Mouse (Mus musculus): Measurements from ENCODE around the gene Tec. TPM values are rescaled to one million over a fixed set of nuclear protein-coding genes. Genes with fewer than 3 reads are reported as not detected.

Tec gene
- 3.0 and 3.5 TPM in 2 replicates for polyA plus RNA-seq (2012; rRNA removed)

DNA sequence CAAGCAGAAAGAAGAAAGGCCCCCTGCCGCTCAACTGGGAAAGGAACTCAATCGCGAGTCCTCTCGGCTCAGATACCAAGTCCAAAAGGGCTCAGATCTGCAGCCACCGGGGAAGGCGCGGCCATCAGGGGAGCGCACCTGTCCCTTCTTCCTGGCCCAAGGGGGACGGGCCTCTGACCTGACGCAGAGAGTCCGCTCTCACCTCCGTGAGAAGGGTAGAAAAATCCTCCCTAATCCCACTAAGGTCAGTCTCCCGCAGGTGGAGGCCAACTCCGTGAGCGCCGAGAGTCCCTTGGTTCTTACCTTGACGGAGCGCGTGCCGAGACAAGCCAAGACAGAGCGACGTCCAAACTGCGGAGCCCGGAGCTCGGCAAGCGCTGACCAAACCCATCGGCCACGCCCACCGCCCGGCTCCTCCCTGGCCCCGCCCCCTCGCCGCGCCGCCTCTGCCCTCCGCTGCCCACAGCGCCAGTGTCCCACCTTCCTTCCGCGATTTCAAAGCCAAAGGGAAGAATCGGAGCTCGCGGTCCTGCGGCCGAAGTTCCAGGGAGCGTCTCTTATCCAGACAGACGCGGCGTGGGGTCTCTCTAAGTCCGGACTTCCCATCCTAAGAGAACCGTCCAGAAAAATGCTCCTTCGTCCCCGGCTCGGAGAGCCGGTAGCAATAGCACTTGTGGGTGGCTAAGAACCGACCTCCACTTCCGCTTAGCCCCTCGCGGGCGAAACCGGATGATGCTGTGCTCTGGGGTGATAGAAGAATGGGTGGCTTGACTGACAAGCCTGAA is at the start of gene Tec:
Gene Tec (minus strand): TSS at position 393 of the 785 bp plus-strand sequence.
- DNase-seq (ENCODE audit: low read depth) = no peak

DNA sequence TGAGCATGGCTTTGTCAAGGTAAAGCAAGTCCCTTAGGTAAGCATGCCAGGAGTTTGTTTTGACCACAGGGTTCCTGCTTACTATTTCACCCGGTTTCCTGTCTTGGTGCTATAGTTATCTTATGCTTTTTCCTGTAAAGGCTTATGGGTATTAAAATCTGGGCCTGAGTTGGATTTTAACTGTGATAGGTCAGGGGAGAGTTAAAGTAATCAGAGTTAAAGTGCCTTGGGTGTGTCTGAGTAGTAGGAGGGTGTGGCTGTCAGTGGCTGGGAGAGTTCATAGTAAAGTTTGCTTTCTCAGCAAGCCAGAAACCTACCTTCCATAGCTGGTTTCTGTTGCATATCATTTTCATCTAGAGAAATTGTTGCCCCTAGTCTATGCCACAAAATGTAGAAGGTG is 48.6 kb upstream of the Tec start:
- no peak for DNase-seq (ENCODE audit: low read depth)

DNA sequence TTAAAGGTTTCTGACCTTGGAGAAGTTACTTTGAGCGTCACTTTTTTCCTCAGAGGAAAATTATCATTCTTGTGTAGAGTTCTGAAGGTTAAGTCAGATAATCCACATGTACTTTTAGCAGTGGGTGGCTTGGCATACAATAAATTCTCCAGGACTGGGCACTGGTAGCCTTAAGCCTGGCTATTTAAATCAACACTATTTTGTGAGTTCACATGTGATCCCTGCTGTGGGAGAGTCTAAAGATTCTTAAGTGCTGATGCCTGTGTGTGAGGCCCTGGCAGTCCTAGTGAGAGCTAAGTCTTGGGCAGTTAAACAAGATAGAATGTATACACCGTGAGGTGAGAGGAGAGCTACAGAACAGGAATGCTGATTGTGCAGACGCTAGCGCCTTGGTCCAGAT is 47.8 kb upstream of the Tec start:
- no peak for DNase-seq (ENCODE audit: low read depth)

DNA sequence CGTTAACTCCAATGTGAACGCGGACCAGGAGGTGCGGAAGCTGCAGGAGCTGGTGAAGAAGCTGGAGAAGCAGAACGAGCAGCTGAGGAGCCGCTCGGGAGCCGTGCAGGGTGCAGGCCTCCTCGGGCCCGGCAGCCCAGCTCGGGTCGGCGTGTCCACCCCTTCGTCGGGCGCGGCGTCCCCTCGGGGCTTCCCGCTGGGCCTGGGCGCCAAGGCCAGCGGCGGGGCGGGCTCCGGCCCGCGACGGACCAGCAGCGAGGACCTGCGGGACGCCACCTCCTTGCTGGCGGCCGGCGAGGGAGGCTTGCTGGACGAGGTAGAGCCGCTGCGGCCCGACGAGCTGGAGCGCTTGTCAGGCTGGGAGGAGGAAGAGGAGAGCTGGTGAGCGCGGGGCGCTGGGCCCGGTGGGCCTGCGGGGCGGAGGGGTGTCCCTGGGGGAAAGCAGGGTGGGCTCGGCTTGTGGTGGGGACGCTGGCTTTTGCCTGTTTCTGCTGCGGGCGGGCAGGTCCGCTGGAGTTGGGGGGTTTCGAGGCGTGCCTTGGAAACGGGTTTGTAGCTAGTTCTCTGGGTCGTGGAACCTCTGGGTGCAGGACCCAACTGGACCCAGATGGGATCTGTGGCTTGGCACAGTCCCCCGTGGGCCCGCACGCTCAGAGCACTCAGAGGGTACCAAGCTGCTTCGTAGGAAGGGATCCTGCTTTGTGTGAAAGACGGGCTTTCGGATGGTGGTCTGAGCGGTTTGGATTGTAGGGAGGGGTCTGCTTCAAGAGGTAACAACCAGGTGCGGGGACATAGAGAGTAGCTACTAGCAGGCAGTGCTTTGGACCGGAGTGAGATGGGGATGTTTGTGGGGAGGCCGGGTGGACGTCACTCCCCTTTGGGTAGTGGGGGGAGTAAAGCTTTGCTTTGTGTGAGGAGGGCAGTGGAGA is 46.6 kb upstream of the Tec start:
- DNase-seq (ENCODE audit: low read depth) = no peak

DNA sequence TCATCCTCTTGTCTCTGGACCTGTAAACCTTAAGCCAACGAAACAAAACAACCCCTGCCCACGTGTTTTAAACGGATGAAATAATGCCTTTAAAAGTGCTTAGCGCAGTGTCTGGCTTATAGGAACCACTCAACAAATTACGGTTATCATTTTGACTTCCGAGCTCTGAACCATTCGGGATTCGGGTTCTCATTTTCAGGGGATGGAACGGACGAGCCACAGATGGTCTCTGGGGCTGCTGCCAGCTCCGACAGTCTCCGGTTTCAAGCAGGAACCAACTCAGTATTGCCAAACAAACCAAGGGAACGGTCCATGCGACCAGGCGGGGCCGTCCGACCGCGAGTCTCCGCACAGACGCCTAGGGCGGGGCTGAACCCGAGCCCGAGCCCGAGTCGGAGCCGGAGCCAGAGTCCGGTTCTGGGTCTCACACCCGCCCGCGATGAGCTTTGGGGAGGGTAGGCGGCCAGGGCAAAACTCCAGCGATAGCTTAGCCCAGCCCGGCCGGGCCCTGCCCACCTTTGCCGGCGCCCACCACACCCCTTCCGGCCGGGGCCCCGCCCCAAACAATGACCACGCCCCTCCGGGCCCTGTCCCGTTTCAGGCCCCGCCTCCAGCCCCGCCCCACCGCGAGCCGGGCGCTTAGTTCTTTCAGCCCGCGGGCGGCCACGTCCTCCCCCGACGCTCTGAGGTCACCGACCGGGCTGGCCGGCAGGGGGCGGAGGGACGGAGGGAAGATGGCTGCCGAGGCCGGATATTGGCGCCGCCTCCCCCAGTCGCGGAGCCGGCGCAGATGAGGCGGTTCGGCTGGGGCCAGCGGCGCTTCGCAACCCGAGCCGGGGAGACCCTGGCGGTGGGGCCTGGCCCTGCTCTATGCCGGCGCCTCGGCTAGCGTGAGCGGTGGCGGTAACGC is 45.6 kb upstream of the Tec start, which contains the start of gene Slain2:
Gene Slain2 (plus strand): TSS at position 657 of the 910 bp plus-strand sequence.
- DNase-seq (ENCODE audit: low read depth) = no peak

DNA sequence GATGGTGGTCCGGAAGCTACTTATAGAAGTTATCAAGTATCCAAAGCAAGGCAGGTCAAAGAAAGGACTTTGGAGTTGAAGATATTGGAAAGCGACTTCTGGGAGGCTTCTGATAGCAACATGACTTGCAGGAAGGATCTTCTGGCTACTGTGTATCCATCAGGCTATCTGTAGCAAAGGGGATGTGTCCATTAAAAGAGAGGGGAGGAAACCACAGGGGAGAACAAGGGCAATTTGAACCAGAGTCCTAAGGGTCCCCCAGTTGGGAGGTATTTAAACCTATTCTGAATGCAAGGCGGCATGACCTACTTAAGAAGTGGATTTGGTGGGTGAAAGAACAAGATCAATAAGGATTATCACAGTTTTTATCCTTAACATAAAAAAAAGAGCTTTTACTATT is 43.0 kb upstream of the Tec start:
- DNase-seq (ENCODE audit: low read depth) = no peak

DNA sequence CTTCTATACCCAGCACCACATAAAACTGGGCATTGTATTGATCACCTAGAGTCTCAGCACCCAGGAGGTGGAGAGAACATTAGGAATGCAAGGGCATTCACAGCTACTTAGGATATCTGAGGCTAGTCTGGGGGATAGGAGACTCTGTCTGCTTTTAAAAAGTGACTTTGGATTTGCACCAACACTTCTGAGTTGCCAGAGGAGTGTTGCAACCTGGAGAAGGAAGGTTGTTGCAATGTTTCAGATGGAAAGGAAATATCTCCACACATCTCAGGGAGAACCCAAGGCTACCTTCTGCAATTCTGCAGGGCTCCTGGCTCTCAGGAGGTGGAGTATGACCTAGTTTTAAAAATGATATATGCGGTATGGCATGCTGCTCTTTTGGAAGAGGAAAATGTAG is 42.1 kb upstream of the Tec start:
- peak; percentile 81 for DNase-seq (ENCODE audit: low read depth)

DNA sequence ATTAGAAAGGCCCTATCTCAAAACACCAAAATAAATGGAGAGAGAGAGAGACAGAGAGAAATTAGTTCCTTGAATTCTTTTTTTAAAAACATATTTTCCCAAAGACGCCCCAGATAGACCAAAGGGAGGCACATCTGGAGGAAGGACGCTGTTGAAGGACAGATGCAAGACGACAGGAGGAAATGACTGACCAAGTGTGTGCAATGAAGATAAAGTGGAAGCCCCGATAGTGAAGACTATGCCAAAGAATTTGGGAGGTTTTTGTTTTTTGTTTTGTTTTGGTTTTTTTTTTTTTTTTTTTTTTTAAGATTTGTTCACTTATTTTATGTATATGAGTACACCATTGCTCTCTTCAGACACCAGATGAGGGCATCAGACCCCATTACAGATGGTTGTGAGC is 41.1 kb upstream of the Tec start:
- DNase-seq (ENCODE audit: low read depth) = no peak

DNA sequence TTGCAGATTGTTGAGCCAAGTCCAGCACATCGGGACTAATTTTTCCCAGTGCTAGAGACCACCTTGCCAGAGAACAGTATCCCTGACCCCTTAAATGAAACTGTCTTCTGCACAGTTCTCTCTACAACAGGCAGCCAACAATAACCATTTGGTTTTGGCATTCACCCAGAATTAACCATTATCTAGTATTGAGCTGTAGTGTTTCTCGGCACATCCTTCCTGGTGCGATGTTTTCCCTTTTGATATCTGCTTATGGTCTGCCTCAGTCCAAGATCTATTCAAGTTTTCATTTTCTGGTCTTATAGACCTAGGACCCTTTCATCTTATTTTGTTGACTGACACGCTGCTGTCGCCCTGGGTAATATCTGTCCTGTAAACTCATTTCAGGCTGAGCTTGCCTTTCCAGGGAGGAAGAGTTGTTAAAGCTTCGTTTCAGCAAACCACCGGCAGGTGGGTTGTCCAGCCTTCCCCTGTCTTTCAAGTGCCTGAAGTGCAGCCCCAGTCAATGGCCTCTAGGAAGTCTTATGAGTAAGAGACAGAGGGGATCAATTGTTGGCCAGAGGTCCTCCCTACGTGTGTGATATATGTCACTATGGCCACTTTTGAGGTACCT is 40.1 kb upstream of the Tec start:
- no peak for DNase-seq (ENCODE audit: low read depth)

DNA sequence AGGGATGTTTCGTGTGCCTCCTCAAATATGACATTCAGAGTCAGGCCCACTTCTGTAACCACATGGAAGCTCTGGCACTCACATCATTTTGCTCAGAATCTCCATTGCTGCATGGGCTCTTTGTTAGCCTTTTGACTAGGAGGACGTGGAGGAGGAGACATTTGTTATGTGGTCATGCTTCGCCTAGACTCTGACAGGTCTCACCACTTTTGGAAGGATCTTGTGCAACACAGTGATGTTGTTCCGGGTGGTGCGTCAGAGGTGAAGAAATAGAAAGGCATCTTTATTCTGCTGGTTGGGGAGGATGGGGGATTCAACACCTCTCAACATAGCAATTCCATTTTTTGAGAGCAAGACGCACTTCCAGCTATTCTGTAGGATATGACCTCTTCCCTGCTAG is 39.1 kb upstream of the Tec start:
- no peak for DNase-seq (ENCODE audit: low read depth)

DNA sequence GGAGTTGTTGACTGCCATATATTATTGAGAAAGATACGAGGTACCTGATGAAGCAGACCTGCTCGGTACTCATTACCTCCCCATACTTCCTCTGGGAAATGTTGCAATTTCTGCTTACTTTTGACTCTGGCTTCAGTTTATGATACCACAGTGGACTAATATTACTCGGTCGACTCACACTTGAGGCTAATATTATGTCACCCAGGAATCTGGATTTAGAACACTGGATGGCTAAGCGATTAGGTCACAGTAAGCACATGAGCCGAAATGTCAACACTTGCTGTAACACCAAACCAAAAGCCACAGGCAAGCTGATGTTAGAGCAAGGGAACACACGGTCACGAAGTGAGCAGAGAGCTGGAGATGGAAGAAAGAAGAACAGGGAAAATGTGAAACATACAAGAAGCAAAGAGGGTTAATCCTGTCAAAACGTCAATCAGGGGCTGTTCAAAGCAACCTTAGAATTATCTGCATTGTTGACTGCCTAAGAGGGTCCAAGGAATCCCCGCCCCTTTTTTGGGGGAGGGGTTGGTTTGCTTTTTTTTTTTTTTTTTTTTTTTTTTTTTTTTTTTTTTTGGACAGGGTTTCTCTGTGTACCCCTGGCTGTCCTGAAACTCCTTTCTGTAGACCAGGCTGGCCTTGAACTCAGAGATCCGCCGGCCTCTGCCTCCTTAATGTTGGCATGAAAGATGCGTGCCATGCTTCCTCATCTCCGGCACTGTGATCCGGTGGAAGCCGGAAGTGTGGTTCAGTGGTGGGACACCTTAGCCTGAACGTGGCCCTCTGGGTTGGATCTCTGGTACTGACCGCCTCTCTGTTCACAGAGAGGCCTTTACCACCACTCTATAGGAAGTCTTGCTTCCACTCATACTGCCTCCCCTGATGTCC is 36.9 kb upstream of the Tec start:
- DNase-seq (ENCODE audit: low read depth) = peak; percentile 81

DNA sequence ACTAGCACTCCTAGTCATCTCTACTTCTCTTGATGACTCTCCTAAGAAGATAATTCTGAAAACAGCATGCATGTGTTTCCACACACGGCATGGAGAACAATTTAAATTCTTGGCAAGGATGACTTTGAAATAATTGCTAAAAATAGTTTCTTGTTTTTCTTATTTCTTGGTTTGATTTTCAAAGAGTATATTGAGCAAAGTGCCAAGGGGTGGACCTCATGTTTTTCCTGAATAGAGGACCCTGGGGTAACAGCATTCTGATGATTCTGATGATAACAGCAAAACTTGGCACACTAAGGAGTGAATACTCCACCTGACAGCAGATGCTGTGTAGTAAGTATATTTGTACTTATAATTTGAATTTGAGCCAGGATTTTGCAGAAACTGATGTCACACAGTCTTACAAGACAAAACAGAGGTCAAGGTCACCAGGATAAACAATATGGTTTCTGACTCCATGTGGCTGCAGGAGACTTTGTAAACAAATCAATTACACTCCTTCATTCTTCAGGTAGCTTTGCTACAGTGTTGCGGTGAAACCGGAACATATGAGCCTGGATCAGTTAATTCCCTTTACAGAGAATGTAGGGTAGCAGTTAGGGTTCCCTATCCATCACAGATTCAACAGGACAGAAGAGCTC is 34.7 kb upstream of the Tec start:
- no peak for DNase-seq (ENCODE audit: low read depth)

DNA sequence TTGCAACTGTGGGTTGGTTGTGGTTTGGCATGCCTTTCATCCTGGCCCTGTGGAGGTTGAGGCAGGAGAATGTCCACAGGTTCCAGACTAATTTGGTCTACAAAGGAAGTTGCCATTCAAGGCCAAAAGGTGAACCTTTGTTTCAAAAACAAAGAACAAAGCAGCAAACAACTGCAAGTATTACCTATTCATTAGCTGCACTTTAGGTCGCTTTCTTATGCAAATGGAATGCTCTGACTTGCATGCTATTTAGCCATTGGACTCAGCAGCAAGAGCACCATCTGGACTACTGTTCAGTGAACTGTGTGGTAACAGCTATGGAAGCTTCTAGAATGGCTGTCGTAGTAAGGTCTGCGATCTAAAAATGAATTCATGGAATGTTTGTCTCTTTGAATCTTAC is 34.0 kb upstream of the Tec start:
- no peak for DNase-seq (ENCODE audit: low read depth)

DNA sequence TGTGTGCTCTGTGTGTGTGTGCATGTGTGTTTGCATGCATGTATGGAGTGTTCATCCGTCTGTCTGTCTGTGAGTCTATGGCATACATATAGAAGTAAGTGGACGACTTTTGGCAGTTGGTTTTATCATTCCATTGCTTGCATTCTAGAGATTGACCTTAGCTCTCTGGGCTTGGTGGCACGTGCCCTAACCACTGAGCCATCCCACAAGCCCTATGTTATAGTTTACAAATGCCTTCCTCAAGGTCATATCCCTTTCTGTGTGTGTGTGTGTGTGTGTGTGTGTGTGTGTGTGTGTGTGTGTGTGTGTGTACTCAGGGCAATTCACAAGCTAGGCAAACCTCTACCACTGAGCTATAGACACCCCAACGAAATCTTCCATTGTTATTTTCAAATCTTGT is 33.6 kb upstream of the Tec start:
- no peak for DNase-seq (ENCODE audit: low read depth)

DNA sequence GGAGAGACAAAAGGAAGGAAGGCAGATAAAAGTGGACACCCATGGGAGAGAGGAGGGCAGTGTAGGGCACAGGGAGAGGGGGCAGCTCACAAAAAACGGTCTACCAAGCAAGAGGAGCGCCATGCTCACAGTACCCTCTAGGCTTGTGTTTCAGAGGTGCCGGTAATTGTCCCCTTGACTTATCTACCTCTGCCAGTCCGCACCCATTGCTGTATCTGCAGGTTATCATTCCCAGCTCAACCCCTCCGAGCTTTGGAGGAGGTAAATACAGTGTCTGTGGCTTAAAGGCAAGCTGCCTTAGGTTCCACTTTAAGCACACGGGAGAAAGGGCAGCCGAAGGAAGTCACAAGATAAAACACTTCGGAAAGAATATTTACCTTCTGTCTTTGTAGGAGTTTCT is 31.0 kb upstream of the Tec start:
- DNase-seq (ENCODE audit: low read depth) = no peak

DNA sequence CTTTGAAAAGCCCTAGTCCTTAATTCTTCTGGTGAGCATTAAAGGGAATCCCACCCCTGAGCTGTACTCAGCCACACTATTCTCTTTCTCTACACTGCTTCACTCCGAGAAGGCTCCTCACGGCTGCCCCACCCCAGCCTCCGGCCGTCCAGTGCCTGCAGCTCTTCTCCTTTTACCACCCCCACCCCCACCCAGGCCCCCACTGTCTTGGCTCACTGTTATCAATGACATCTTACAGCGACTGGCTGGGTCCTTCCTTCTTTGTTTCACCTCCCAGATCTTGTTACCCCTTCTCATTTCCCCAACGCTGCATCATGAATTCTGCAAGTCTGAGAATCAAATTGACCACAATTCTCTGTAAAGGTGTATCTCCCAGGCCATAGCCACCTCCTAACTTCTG is 29.7 kb upstream of the Tec start:
- no peak for DNase-seq (ENCODE audit: low read depth)

DNA sequence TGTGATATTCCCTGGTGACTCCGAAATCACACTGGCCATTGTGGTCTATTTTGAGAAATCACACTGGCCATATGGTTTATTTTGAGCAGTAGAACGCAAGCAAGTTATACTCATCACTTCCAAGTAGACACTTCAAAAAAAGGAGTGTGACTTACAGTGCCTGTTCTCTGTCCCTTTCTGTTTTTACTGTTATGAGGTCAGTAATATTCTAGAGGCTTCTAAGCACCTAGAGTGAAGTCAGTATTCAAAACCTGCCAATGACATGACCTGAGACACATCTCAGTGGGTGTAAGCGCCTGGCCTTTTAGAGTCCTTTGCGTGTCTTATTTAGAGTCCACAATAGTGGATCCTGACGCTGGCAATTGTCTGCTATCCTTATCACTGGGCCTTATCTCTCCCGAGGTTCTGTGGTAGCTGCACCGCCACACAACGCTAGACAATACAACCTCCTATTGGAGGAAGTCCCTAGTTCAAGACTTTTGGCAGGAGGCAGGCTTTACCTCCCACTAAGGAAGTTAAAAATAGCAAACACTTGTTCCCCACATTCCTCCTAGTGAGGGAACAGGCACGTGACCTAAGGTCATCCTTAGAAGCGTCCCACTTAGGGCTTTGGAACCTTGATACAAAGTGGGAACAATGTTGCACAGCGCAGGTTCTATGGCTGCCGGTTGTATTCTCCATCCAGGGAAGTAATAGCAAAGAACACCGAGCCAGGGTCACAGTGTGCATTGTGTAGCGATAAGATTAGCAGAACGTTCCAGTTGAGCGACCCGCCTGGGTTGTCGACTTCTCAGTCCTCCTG is 28.4 kb upstream of the Tec start:
- no peak for DNase-seq (ENCODE audit: low read depth)

DNA sequence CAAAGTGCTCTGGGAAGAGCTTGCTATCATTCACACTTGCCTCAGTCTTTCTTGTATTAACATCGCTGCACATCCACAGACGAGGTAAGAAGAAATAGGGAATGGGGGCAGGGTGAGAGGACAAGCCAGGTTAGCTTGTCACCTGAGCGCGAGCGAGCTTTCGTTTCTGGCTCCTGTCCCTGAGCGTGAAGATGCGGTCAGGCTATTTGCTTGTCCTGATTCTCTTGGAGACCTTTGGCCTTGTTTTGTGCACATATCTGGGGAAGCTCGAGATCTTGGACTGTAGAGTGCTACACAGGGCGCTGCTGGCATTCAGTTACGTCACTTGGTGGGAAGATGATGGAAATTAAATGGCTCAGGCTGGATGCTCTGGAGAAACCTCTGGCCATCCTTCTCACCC is 27.0 kb upstream of the Tec start:
- no peak for DNase-seq (ENCODE audit: low read depth)

DNA sequence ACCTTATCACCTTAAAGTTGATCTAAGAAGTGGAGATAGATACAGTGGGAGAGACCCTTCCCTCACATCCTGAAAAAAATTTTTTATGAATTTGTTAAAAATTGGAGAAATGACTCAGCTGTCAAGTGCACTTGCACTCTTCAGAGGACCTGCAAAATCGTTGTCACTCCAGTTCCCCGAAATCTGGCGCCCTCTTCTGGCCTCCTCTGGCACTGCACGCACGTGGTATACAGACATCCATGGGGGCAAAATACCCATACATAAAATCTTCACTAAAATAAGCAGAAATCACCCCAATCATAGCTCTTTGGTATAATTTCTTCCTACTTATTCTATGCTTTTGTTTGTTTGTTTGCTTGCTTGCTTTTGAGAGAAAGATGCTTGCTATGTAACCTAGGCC is 25.7 kb upstream of the Tec start:
- no peak for DNase-seq (ENCODE audit: low read depth)
